Mouse (Mus musculus): ENCODE results near the gene Tbc1d21. TPM values are rescaled to one million over a fixed set of nuclear protein-coding genes. Genes with fewer than 3 reads are reported as not detected.

Tbc1d21 gene
- polyA plus RNA-seq, 1 experiment, result not detected

DNA sequence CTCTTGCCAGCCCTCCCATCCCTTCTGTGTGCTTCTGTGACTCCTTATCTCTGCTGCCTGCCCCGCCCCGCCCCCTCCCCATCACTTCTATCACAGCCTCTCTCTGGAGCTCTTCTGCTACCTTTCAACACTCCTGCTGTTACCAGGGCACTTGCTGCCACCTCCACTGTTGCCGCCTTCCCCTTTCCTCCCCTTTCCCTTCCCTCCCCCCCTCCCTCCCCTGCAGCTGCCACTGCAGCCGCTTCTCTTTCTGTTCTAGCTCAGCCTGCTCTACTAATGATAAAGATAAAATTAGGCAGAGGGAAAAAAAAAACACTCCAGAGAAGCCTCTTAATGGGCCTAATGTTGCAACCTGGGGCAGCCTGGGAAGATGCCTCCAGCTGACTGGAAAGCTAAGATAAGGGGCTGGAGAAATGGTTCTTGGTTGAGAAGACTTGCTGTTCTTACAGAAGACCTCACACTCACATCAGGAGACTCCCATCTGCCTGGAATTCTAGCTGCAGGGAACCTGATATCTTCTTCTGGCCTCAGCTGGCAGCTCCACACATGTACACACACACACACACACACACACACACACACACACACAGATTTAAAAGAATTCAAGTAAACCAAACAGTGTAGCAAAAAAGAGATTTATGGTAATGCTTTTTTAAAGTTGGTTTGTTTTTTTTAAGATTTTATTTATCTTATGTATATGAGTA is 43.6 kb downstream of the Tbc1d21 start:
- H3K36me3 ChIP-seq (ENCODE audit: control insufficient read depth), result no peaks in the 10 kb centered on the region
- no peak overlapping the region for H3K4me3 ChIP-seq (replicated peaks)
- no peaks in the 10 kb centered on the region for H3K4me1 ChIP-seq (ENCODE audit: control insufficient read depth)
- H3K27me3 ChIP-seq (ENCODE audit: control insufficient read depth), result no peaks in the 10 kb centered on the region
- peaks cover 4% of the 10 kb centered on the region; the same call in 1 of the 2 replicates for H3K9me3 ChIP-seq (ENCODE audit: control insufficient read depth, low read length)
- no peak for TF ChIP-seq GATA1 (IDR thresholded peaks at IDR 0.05; ENCODE audit: low read length)
- TF ChIP-seq TAL1 (IDR thresholded peaks at IDR 0.05; ENCODE audit: low read length), result no peak

DNA sequence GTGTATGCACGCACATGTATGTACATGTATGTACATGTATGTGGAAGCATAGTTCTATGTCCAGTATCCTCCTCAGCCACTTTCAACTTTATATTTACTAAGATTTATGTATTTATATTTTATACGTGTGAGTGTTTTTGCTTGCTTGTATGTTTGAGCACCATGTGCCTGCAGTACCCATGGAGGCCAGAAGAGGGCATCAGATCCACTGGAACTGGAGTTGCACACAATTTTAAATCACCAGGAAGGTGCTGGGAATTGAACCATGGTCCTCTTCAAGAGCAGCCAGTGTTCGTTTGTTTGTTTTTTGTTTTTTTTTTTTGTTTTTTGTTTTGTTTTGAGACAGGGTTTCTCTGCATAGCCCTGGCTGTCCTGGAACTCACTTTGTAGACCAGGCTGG is 48.6 kb downstream of the Tbc1d21 start:
- Histone ChIP-seq H3K4me1 (ENCODE audit: control insufficient read depth) (no peaks in the 10 kb centered on the region), H3K9me3 (ENCODE audit: control insufficient read depth, low read length) (peaks cover 11% of the 10 kb centered on the region; the same call in 1 of the 2 replicates), H3K4me3 (replicated peaks) (no peak overlapping the region), H3K27me3 (ENCODE audit: control insufficient read depth) (no peaks in the 10 kb centered on the region), H3K36me3 (ENCODE audit: control insufficient read depth) (no peaks in the 10 kb centered on the region)
- TF ChIP-seq TAL1 (IDR thresholded peaks at IDR 0.05; ENCODE audit: low read length), result no peak
- TF ChIP-seq GATA1 (IDR thresholded peaks at IDR 0.05; ENCODE audit: low read length), result no peak

- Histone ChIP-seq H3K4me1 (ENCODE audit: control insufficient read depth) (no peaks in the 10 kb centered on the region), H3K36me3 (ENCODE audit: control insufficient read depth) (no peaks in the 10 kb centered on the region), H3K9me3 (ENCODE audit: control insufficient read depth, low read length) (peaks cover 11% of the 10 kb centered on the region; the same call in 1 of the 2 replicates), H3K4me3 (replicated peaks) (no peak overlapping the region), H3K27me3 (ENCODE audit: control insufficient read depth) (peaks cover 11% of the 10 kb centered on the region)
- TF ChIP-seq TAL1 (IDR thresholded peaks at IDR 0.05; ENCODE audit: low read length) (no peak), GATA1 (IDR thresholded peaks at IDR 0.05; ENCODE audit: low read length) (no peak)
Observed at GRCm38 (mm10) chr9:58318317-58318716, 51.9 kb downstream of the Tbc1d21 start.

- TF ChIP-seq TAL1 (IDR thresholded peaks at IDR 0.05; ENCODE audit: low read length) (no peak), GATA1 (IDR thresholded peaks at IDR 0.05; ENCODE audit: low read length) (no peak)
- Histone ChIP-seq H3K36me3 (ENCODE audit: control insufficient read depth) (no peaks in the 10 kb centered on the region), H3K4me3 (replicated peaks) (no peak overlapping the region), H3K9me3 (ENCODE audit: control insufficient read depth, low read length) (peaks cover 11% of the 10 kb centered on the region; the same call in 1 of the 2 replicates), H3K27me3 (ENCODE audit: control insufficient read depth) (peaks cover 20% of the 10 kb centered on the region), H3K4me1 (ENCODE audit: control insufficient read depth) (no peaks in the 10 kb centered on the region)
Observed at GRCm38 (mm10) chr9:58317381-58317780, 52.9 kb downstream of the Tbc1d21 start.

GRCm38 (mm10) chr9:58316784-58317183 is 53.5 kb downstream of the Tbc1d21 start:
- TF ChIP-seq TAL1 (IDR thresholded peaks at IDR 0.05; ENCODE audit: low read length), result no peak
- no peak for TF ChIP-seq GATA1 (IDR thresholded peaks at IDR 0.05; ENCODE audit: low read length)
- H3K27me3 ChIP-seq (ENCODE audit: control insufficient read depth), result peaks cover 26% of the 10 kb centered on the region

DNA sequence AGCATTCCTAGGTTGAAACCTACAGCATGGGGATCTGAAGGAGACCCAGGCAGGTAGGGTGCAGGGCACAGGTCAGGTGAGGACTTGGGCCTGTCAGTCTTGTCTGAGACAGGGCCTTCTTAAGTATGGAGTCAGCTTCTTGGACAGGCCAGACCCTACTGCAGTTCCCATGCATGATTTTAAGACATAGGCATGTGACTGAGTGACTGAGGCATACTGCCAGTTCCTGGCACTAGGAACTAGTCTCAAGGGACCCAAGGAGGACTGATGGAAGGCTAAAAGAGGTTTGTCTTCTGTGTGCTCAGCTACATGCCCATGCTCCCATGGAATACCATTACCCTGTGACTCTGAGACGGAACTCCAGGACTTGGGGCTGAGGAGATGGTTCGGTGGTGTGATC is 54.4 kb downstream of the Tbc1d21 start:
- Histone ChIP-seq H3K4me3 (replicated peaks) (no peak overlapping the region), H3K4me1 (ENCODE audit: control insufficient read depth) (no peaks in the 10 kb centered on the region), H3K27me3 (ENCODE audit: control insufficient read depth) (peaks cover 33% of the 10 kb centered on the region), H3K9me3 (ENCODE audit: control insufficient read depth, low read length) (peaks cover 1% of the 10 kb centered on the region; the same call in 1 of the 2 replicates), H3K36me3 (ENCODE audit: control insufficient read depth) (no peaks in the 10 kb centered on the region)
- TF ChIP-seq TAL1 (IDR thresholded peaks at IDR 0.05; ENCODE audit: low read length), result no peak
- no peak for TF ChIP-seq GATA1 (IDR thresholded peaks at IDR 0.05; ENCODE audit: low read length)

More at GRCm38 (mm10) chr9:58316784-58317183, 53.5 kb downstream of the Tbc1d21 start:
- no peaks in the 10 kb centered on the region for H3K36me3 ChIP-seq (ENCODE audit: control insufficient read depth)
- H3K4me3 ChIP-seq (replicated peaks), result no peak overlapping the region
- H3K4me1 ChIP-seq (ENCODE audit: control insufficient read depth), result no peaks in the 10 kb centered on the region
- H3K9me3 ChIP-seq (ENCODE audit: control insufficient read depth, low read length), result peaks cover 8% of the 10 kb centered on the region; the same call in 1 of the 2 replicates

GRCm38 (mm10) chr9:58314682-58315360 is 55.4 kb downstream of the Tbc1d21 start:
- peaks cover 39% of the 10 kb centered on the region for H3K27me3 ChIP-seq (ENCODE audit: control insufficient read depth)
- TF ChIP-seq GATA1 (IDR thresholded peaks at IDR 0.05; ENCODE audit: low read length) (no peak), TAL1 (IDR thresholded peaks at IDR 0.05; ENCODE audit: low read length) (no peak)

DNA sequence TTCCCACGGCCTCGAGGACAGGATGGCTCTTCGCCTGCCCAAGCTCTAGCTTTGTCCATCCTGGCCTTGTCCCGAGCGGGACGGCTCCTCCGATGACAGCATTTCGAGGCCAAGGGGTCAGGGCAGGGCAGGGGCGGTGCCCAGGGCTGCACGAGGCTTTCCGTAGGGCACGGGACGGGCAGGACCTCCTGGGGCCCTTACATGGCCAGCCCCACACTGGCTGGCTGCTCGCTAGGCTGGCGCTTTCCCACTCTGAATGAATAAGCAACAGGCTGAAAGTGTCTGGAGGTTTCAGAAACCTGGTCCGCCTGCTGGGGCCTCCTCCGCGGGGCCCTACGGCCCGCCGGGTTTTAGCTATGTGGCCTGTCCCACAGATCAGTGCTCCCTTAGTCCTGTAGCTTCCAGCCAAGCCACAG is 57.3 kb downstream of the Tbc1d21 start, which contains the start of gene Loxl1:
Gene Loxl1, minus strand, starts transcription at position 243 of the 416 bp plus-strand sequence.
- H3K36me3 ChIP-seq (ENCODE audit: control insufficient read depth), result no peaks in the 10 kb centered on the region
- peaks cover 39% of the 10 kb centered on the region for H3K27me3 ChIP-seq (ENCODE audit: control insufficient read depth)
- no peak within 1 kb of the TSS for H3K4me3 ChIP-seq (replicated peaks)
- no peaks in the 10 kb centered on the region for H3K9me3 ChIP-seq (ENCODE audit: control insufficient read depth, low read length)
- H3K4me1 ChIP-seq (ENCODE audit: control insufficient read depth), result no peaks in the 10 kb centered on the region
- TF ChIP-seq GATA1 (IDR thresholded peaks at IDR 0.05; ENCODE audit: low read length) (no peak), TAL1 (IDR thresholded peaks at IDR 0.05; ENCODE audit: low read length) (no peak)

More at GRCm38 (mm10) chr9:58314682-58315360, 55.4 kb downstream of the Tbc1d21 start:
- Histone ChIP-seq H3K36me3 (ENCODE audit: control insufficient read depth) (no peaks in the 10 kb centered on the region), H3K9me3 (ENCODE audit: control insufficient read depth, low read length) (no peaks in the 10 kb centered on the region), H3K4me3 (replicated peaks) (no peak overlapping the region), H3K4me1 (ENCODE audit: control insufficient read depth) (no peaks in the 10 kb centered on the region)
